Mouse (Mus musculus): ENCODE measurements around the gene Anapc15-ps. TPM values are rescaled to one million over a fixed set of nuclear protein-coding genes. Genes with fewer than 3 reads are reported as not detected.

The Anapc15-ps gene
- polyA plus RNA-seq, 1 experiment = not detected

DNA sequence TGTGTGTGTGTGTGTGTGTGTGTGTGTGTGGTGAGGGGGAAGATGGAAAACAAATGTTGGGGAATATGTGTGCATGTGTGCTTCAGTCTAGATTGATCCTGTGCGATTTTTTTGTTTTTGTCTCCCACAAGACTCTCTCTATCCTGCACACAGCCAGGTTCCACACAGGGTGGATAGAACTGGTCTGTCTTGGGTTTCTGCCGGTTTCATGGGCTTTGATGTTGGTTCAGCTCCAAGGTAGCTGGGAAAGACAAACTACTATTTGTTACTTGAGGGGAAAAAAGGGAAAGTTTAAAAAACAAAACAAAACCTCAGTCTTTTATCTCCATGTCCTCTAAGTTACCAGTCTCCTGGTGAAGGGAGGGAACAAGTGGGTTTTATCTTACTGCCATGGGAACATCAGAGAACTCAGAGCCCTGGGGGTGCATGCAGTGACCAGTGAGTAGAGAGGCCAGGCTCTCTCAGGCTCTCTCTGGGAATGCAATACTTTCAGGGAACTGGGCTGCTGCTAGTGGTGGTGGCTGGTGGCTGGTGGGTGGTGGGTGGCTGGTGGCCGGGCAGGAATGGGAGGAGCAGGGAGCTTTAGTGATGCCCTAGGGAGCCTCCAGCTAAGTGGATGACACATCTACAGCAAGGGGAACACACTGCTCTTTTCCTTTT lies 5.8 kb downstream of the Anapc15-ps start:
- no peak overlapping the region for H3K27ac ChIP-seq (ENCODE audit: control insufficient read depth, insufficient read depth, low read depth, low read length)
- H3K27me3 ChIP-seq (ENCODE audit: control insufficient read depth, insufficient read depth, low read length) = no peaks in the 10 kb centered on the region
- no peaks in the 10 kb centered on the region for H3K4me1 ChIP-seq (ENCODE audit: control insufficient read depth, insufficient read depth, low read length)
- no peaks in the 10 kb centered on the region for H3K36me3 ChIP-seq (ENCODE audit: control insufficient read depth, insufficient read depth, low read length)
- H3K4me3 ChIP-seq (ENCODE audit: control insufficient read depth, low read depth, low read length) = no peak overlapping the region
- TF ChIP-seq CTCF (IDR thresholded peaks at IDR 0.05; ENCODE audit: control insufficient read depth, insufficient read depth, insufficient replicate concordance, low read depth, low read length) (no peak), POLR2A (IDR thresholded peaks at IDR 0.05; ENCODE audit: control insufficient read depth, low read depth, low read length) (no peak)

- Histone ChIP-seq H3K27ac (ENCODE audit: control insufficient read depth, insufficient read depth, low read depth, low read length) (no peak overlapping the region), H3K27me3 (ENCODE audit: control insufficient read depth, insufficient read depth, low read length) (no peaks in the 10 kb centered on the region), H3K36me3 (ENCODE audit: control insufficient read depth, insufficient read depth, low read length) (no peaks in the 10 kb centered on the region), H3K4me3 (ENCODE audit: control insufficient read depth, low read depth, low read length) (no peak overlapping the region), H3K4me1 (ENCODE audit: control insufficient read depth, insufficient read depth, low read length) (no peaks in the 10 kb centered on the region)
- TF ChIP-seq POLR2A (IDR thresholded peaks at IDR 0.05; ENCODE audit: control insufficient read depth, low read depth, low read length) (no peak), CTCF (IDR thresholded peaks at IDR 0.05; ENCODE audit: control insufficient read depth, insufficient read depth, insufficient replicate concordance, low read depth, low read length) (no peak)
These were observed 6.5 kb downstream of the Anapc15-ps start for GRCm38 (mm10) chr10:95666791-95667190.

GRCm38 (mm10) chr10:95665426-95665990 lies 7.7 kb downstream of the Anapc15-ps start:
- no peak for TF ChIP-seq CTCF (IDR thresholded peaks at IDR 0.05; ENCODE audit: control insufficient read depth, insufficient read depth, insufficient replicate concordance, low read depth, low read length)
- TF ChIP-seq POLR2A (IDR thresholded peaks at IDR 0.05; ENCODE audit: control insufficient read depth, low read depth, low read length) = no peak
- Histone ChIP-seq H3K27ac (ENCODE audit: control insufficient read depth, insufficient read depth, low read depth, low read length) (no peak overlapping the region), H3K4me1 (ENCODE audit: control insufficient read depth, insufficient read depth, low read length) (no peaks in the 10 kb centered on the region; the same call in 1 of the 2 replicates), H3K4me3 (ENCODE audit: control insufficient read depth, low read depth, low read length) (no peak overlapping the region), H3K27me3 (ENCODE audit: control insufficient read depth, insufficient read depth, low read length) (no peaks in the 10 kb centered on the region), H3K36me3 (ENCODE audit: control insufficient read depth, insufficient read depth, low read length) (no peaks in the 10 kb centered on the region)

DNA sequence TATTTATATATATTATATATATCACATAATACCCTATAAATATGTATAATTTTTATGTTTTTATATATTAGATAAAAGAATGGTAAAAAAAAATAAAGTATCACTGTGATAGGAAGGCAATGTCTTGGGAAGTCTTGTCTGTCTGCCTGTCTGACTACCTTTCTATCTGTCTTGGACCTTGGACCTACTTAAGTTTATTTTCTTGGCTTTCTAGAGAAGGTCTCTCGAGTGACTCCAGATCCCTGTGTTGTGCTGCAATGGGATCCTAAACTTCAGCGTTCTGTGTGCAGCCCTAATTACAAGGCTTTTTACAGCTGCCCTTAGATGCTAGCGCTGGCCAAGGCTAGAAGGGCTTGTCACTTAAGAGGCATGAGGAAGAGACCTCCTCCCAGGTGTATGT lies 8.6 kb downstream of the Anapc15-ps start:
- no peak overlapping the region for H3K4me3 ChIP-seq (ENCODE audit: control insufficient read depth, low read depth, low read length)
- no peaks in the 10 kb centered on the region for H3K36me3 ChIP-seq (ENCODE audit: control insufficient read depth, insufficient read depth, low read length)
- no peaks in the 10 kb centered on the region; the same call in 1 of the 2 replicates for H3K4me1 ChIP-seq (ENCODE audit: control insufficient read depth, insufficient read depth, low read length)
- TF ChIP-seq POLR2A (IDR thresholded peaks at IDR 0.05; ENCODE audit: control insufficient read depth, low read depth, low read length) (no peak), CTCF (IDR thresholded peaks at IDR 0.05; ENCODE audit: control insufficient read depth, insufficient read depth, insufficient replicate concordance, low read depth, low read length) (no peak)
- no peak overlapping the region for H3K27ac ChIP-seq (ENCODE audit: control insufficient read depth, insufficient read depth, low read depth, low read length)
- no peaks in the 10 kb centered on the region for H3K27me3 ChIP-seq (ENCODE audit: control insufficient read depth, insufficient read depth, low read length)

GRCm38 (mm10) chr10:95660356-95660755 lies 12.9 kb downstream of the Anapc15-ps start:
- Histone ChIP-seq H3K4me3 (ENCODE audit: control insufficient read depth, low read depth, low read length) (no peak overlapping the region), H3K36me3 (ENCODE audit: control insufficient read depth, insufficient read depth, low read length) (no peaks in the 10 kb centered on the region), H3K4me1 (ENCODE audit: control insufficient read depth, insufficient read depth, low read length) (no peaks in the 10 kb centered on the region; the same call in 1 of the 2 replicates), H3K27ac (ENCODE audit: control insufficient read depth, insufficient read depth, low read depth, low read length) (no peak overlapping the region), H3K27me3 (ENCODE audit: control insufficient read depth, insufficient read depth, low read length) (no peaks in the 10 kb centered on the region)
- TF ChIP-seq POLR2A (IDR thresholded peaks at IDR 0.05; ENCODE audit: control insufficient read depth, low read depth, low read length) (no peak), CTCF (IDR thresholded peaks at IDR 0.05; ENCODE audit: control insufficient read depth, insufficient read depth, insufficient replicate concordance, low read depth, low read length) (no peak)

- no peak for TF ChIP-seq CTCF (IDR thresholded peaks at IDR 0.05; ENCODE audit: control insufficient read depth, insufficient read depth, insufficient replicate concordance, low read depth, low read length)
- TF ChIP-seq POLR2A (IDR thresholded peaks at IDR 0.05; ENCODE audit: control insufficient read depth, low read depth, low read length) = no peak
These were observed 13.6 kb downstream of the Anapc15-ps start for GRCm38 (mm10) chr10:95659471-95660150.

DNA sequence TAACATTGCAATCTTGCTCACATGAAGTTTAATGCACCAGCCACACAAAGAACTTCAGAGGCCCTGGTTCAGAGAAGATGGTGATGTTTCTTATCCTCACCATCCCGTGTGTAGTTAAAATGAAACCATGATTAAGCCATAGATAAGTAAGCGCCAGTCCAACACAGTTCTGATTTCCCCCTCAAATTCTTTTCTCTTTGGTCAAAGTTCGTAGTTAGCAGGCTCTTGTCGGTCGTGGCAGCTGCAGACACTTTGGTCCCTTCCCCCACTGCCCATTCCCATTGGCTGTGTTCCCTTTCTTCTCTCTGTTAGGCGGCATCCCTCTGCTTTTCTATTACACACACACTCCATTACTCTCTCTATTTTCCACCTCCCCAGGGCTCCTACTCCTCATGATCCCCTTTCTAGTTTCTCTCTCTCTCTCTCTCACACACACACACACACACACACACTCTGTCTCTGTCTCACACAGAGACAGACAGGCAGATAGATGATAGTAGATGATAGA lies 14.4 kb downstream of the Anapc15-ps start:
- H3K36me3 ChIP-seq (ENCODE audit: control insufficient read depth, insufficient read depth, low read length) = no peaks in the 10 kb centered on the region
- no peak overlapping the region for H3K4me3 ChIP-seq (ENCODE audit: control insufficient read depth, low read depth, low read length)
- TF ChIP-seq CTCF (IDR thresholded peaks at IDR 0.05; ENCODE audit: control insufficient read depth, insufficient read depth, insufficient replicate concordance, low read depth, low read length) = no peak
- TF ChIP-seq POLR2A (IDR thresholded peaks at IDR 0.05; ENCODE audit: control insufficient read depth, low read depth, low read length) = no peak
- H3K27ac ChIP-seq (ENCODE audit: control insufficient read depth, insufficient read depth, low read depth, low read length) = no peak overlapping the region
- no peaks in the 10 kb centered on the region for H3K27me3 ChIP-seq (ENCODE audit: control insufficient read depth, insufficient read depth, low read length)
- H3K4me1 ChIP-seq (ENCODE audit: control insufficient read depth, insufficient read depth, low read length) = no peaks in the 10 kb centered on the region; the same call in 1 of the 2 replicates

More at GRCm38 (mm10) chr10:95659471-95660150, 13.6 kb downstream of the Anapc15-ps start:
- no peak overlapping the region for H3K4me3 ChIP-seq (ENCODE audit: control insufficient read depth, low read depth, low read length)
- H3K4me1 ChIP-seq (ENCODE audit: control insufficient read depth, insufficient read depth, low read length) = no peaks in the 10 kb centered on the region; the same call in 1 of the 2 replicates
- H3K27me3 ChIP-seq (ENCODE audit: control insufficient read depth, insufficient read depth, low read length) = no peaks in the 10 kb centered on the region
- no peaks in the 10 kb centered on the region for H3K36me3 ChIP-seq (ENCODE audit: control insufficient read depth, insufficient read depth, low read length)
- no peak overlapping the region for H3K27ac ChIP-seq (ENCODE audit: control insufficient read depth, insufficient read depth, low read depth, low read length)
